Mouse (Mus musculus) neural tube, embryonic 13.5 days (tissue): ENCODE data around the gene Prok2. TPM values are rescaled to one million over a fixed set of nuclear protein-coding genes. Genes with fewer than 3 reads are reported as not detected.
A peak's percentile ranks its signal among the peaks of the same experiment; 100 is the strongest.

ENCODE experiments used
- ATAC-seq: fragments of 200-750 bp; cut with Nextera tagmentation; 2 replicates; pipeline ENCODE4 v1.8.0; 2017; ENCODE audit warnings: low read depth, mild to moderate bottlenecking, moderate TSS enrichment, moderate library complexity
- H3K27ac ChIP-seq: fragments of 300-500 bp; sonication (generic); replicated peaks from 2 replicates; pipeline ENCODE4 v1.5.1; 2015; ENCODE audit warnings: moderate library complexity, mild to moderate bottlenecking, inconsistent platforms
- H3K27me3 ChIP-seq: fragments of 300-500 bp; sonication (generic); 2 replicates; pipeline ENCODE4 v1.6.1; 2015; ENCODE audit warnings: mild to moderate bottlenecking, inconsistent platforms
- H3K36me3 ChIP-seq: fragments of 300-500 bp; sonication (generic); 2 replicates; pipeline ENCODE4 v1.6.1; 2015; ENCODE audit warnings: mild to moderate bottlenecking, inconsistent platforms
- H3K4me1 ChIP-seq: fragments of 300-500 bp; sonication (generic); replicated peaks from 2 replicates; pipeline ENCODE4 v1.6.1; 2015; ENCODE audit warnings: inconsistent platforms
- H3K4me2 ChIP-seq: fragments of 300-500 bp; sonication (generic); 2 replicates; pipeline ENCODE4 v1.6.1; 2015; ENCODE audit warnings: inconsistent platforms, mild to moderate bottlenecking, moderate library complexity
- H3K4me3 ChIP-seq: fragments of 300-500 bp; sonication (generic); 2 replicates; pipeline ENCODE4 v1.5.1; 2015; ENCODE audit warnings: mild to moderate bottlenecking, inconsistent platforms
- H3K9ac ChIP-seq: fragments of 300-500 bp; sonication (generic); 2 replicates; pipeline ENCODE4 v1.6.1; 2015; ENCODE audit warnings: moderate library complexity, mild to moderate bottlenecking, inconsistent platforms
- H3K9me3 ChIP-seq: fragments of 300-500 bp; sonication (generic); 2 replicates; pipeline ENCODE4 v1.6.1; 2016; ENCODE audit warnings: inconsistent platforms
- WGBS: fragments of 180-500 bp; shearing (Covaris S2); methylation state at CpG from one replicate; pipeline ENCODE4 v1.1.7; 2015; 5-methylcytosine and 5-hydroxymethylcytosine counted together
- polyA plus RNA-seq: library from polyadenylated mRNA; unstranded; fragments of >200 nt; fragmentation: Nextera tagmentation; extraction: Ambion mirVana; gene quantifications from 2 replicates; pipeline ENCODE4 v1.2.1, GENCODE M21; 2015

The Prok2 gene
- polyA plus RNA-seq, result not detected in 2 replicates

- peaks cover 84% of the 10 kb centered on the region for H3K27me3 ChIP-seq
Observed at GRCm38 (mm10) chr6:99725971-99726561, at the start of gene Prok2. Gene Prok2, minus strand, starts transcription at chr6:99726392.

DNA sequence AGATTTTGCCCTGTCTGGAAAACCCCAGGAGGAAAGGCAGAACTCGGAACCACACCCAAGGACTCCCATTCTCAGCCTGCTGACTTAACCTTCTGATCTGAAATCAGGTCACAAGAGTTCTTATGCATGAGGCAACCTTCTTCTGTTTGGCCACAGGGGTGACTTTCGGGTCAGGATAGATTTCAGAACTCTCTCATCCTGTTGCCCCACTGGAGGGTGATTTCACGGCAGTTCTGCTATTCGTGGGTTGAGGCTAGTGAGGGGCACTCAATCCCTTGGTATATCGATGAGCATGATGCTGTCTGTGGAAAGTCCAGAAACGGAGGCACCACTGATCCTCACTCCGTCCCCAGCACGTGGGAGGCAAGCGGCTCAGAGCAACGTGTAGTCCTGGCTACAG lies 48.5 kb upstream of the Prok2 start:
- peaks cover 10% of the 10 kb centered on the region; the same call in 1 of the 2 replicates for H3K4me1 ChIP-seq

More at GRCm38 (mm10) chr6:99725971-99726561, at the start of gene Prok2:
- peak; percentile 63 for ATAC-seq
- under 1% methylated on average over 61 of the region's 61 CpGs for WGBS
- Histone ChIP-seq H3K9ac (peak within 1 kb of the TSS; percentile 68), H3K4me3 (peak within 1 kb of the TSS; percentile 48), H3K4me2 (peak within 1 kb of the TSS; percentile 96), H3K27ac (no peak within 1 kb of the TSS), H3K4me1 (peaks cover 15% of the 10 kb centered on the region), H3K36me3 (no peaks in the 10 kb centered on the region), H3K9me3 (no peaks in the 10 kb centered on the region)

GRCm38 (mm10) chr6:99768495-99768894 lies 42.3 kb upstream of the Prok2 start:
- Histone ChIP-seq H3K27ac (no peak overlapping the region), H3K36me3 (no peaks in the 10 kb centered on the region), H3K4me3 (no peak overlapping the region), H3K9ac (no peak overlapping the region), H3K9me3 (no peaks in the 10 kb centered on the region), H3K27me3 (peaks cover 20% of the 10 kb centered on the region), H3K4me1 (peaks cover 6% of the 10 kb centered on the region; the same call in 1 of the 2 replicates), H3K4me2 (no peak overlapping the region)
- no peak for ATAC-seq
- WGBS, result 20% methylated on average over 5 of the region's 5 CpGs

More for the DNA sequence above, 48.5 kb upstream of the Prok2 start:
- no peak for ATAC-seq
- Histone ChIP-seq H3K4me2 (no peak overlapping the region), H3K9ac (no peak overlapping the region), H3K9me3 (no peaks in the 10 kb centered on the region), H3K36me3 (no peaks in the 10 kb centered on the region), H3K27me3 (peaks cover 32% of the 10 kb centered on the region), H3K4me3 (no peak overlapping the region), H3K27ac (no peak overlapping the region)
- WGBS, result 82% methylated on average over 10 of the region's 10 CpGs

GRCm38 (mm10) chr6:99764916-99765315 lies 38.7 kb upstream of the Prok2 start:
- H3K4me2 ChIP-seq, result no peak overlapping the region
- peaks cover 10% of the 10 kb centered on the region for H3K27me3 ChIP-seq
- no peaks in the 10 kb centered on the region for H3K9me3 ChIP-seq
- ATAC-seq, result no peak
- H3K9ac ChIP-seq, result no peak overlapping the region
- H3K27ac ChIP-seq, result no peak overlapping the region
- H3K4me3 ChIP-seq, result no peak overlapping the region
- 81% methylated on average over 3 of the region's 3 CpGs for WGBS
- H3K4me1 ChIP-seq, result peaks cover 27% of the 10 kb centered on the region
- no peaks in the 10 kb centered on the region for H3K36me3 ChIP-seq

GRCm38 (mm10) chr6:99762069-99762985 lies 36.1 kb upstream of the Prok2 start:
- H3K9me3 ChIP-seq, result no peaks in the 10 kb centered on the region
- H3K4me3 ChIP-seq, result no peak overlapping the region
- 0 out of 2 replicates have a peak overlapping the region, but pooled peaks have one; percentile 9 for H3K4me2 ChIP-seq
- H3K27ac ChIP-seq, result peak overlapping the region; percentile 55
- H3K27me3 ChIP-seq, result peaks cover 5% of the 10 kb centered on the region; the same call in 1 of the 2 replicates
- no peaks in the 10 kb centered on the region for H3K36me3 ChIP-seq
- no peak overlapping the region for H3K9ac ChIP-seq
- H3K4me1 ChIP-seq, result peaks cover 21% of the 10 kb centered on the region
- WGBS, result 34% methylated on average over 14 of the region's 14 CpGs
- peak; percentile 74 for ATAC-seq

DNA sequence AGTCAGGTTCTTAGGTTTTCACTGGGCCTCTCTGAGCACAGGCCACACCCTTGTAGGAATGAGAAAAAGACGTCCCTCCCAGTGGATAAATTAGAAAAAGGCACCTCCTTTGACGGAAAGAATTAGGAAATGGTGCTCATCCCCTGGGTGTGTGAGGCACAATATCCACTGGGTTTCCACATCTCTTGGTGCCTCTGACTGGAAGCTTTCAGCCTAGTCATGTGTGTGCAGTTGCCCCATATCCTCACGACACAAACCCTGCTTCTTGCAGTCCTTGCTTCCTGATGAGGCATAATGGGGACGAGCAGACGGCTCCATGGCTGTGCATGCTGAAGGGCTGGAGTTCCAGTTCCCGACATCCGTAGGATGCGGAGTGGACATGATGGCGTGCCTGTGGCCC lies 29.9 kb upstream of the Prok2 start:
- Histone ChIP-seq H3K4me2 (no peak overlapping the region), H3K36me3 (no peaks in the 10 kb centered on the region), H3K27me3 (peaks cover 21% of the 10 kb centered on the region), H3K4me1 (peaks cover 1% of the 10 kb centered on the region), H3K4me3 (no peak overlapping the region), H3K9ac (no peak overlapping the region), H3K9me3 (no peaks in the 10 kb centered on the region), H3K27ac (no peak overlapping the region)
- no peak for ATAC-seq
- 83% methylated on average over 9 of the region's 9 CpGs for WGBS

DNA sequence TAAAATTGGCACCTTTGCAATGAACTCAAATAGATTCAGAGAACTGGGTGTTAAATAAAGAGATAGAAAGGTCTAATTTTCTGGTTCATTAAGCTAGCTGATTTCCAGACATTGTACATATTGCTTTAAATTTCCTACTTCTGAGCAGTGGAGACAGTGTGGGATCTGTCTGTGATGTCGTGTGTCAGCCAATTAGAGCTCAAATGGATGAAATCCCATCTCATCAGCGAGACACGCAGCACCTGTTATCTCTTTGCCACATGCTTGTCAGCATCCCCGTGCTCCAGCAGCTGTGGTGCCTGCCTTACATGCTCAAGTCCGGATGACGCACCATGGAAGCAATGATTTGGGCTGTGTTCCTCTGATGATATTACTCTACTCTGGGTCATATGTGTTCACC lies 25.1 kb upstream of the Prok2 start:
- H3K4me2 ChIP-seq, result no peak overlapping the region
- H3K9ac ChIP-seq, result no peak overlapping the region
- H3K4me1 ChIP-seq, result no peaks in the 10 kb centered on the region
- H3K27me3 ChIP-seq, result peaks cover 21% of the 10 kb centered on the region
- H3K4me3 ChIP-seq, result no peak overlapping the region
- WGBS, result 52% methylated on average over 6 of the region's 6 CpGs
- no peak for ATAC-seq
- H3K9me3 ChIP-seq, result no peaks in the 10 kb centered on the region
- no peak overlapping the region for H3K27ac ChIP-seq
- H3K36me3 ChIP-seq, result no peaks in the 10 kb centered on the region

DNA sequence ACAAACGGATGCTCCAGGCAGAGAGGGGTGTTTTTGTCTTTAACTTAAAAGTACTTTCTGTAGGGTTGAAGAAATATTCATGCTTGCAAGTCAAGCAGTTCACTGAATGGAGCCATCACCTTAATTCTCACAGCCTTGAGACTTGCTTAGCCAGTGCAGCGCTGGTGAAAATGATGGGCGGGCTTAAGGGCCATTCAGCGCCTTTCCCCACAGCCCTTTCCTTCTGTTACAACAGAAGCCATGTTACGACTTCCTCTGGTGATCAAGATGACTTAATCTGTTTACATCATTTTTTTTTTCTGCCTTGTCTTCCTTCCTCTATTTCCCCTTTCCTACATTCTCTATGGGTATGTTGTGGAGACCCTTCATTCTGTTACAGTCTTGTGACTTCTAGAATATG lies 20.1 kb upstream of the Prok2 start:
- no peak overlapping the region for H3K4me2 ChIP-seq
- WGBS, result 84% methylated on average over 5 of the region's 5 CpGs
- 0 out of 2 replicates have a peak, but pooled peaks cover 4% of the 10 kb centered on the region for H3K4me1 ChIP-seq
- no peaks in the 10 kb centered on the region for H3K27me3 ChIP-seq
- H3K9me3 ChIP-seq, result no peaks in the 10 kb centered on the region
- H3K36me3 ChIP-seq, result no peaks in the 10 kb centered on the region
- H3K4me3 ChIP-seq, result no peak overlapping the region
- no peak overlapping the region for H3K9ac ChIP-seq
- H3K27ac ChIP-seq, result no peak overlapping the region
- ATAC-seq, result no peak

GRCm38 (mm10) chr6:99742866-99743265 lies 16.7 kb upstream of the Prok2 start:
- H3K4me1 ChIP-seq, result 0 out of 2 replicates have a peak, but pooled peaks cover 4% of the 10 kb centered on the region
- no peak overlapping the region for H3K4me2 ChIP-seq
- H3K27ac ChIP-seq, result no peak overlapping the region
- no peaks in the 10 kb centered on the region for H3K36me3 ChIP-seq
- 76% methylated on average over 3 of the region's 3 CpGs for WGBS
- ATAC-seq, result no peak
- H3K9me3 ChIP-seq, result no peaks in the 10 kb centered on the region
- no peak overlapping the region for H3K4me3 ChIP-seq
- H3K27me3 ChIP-seq, result no peaks in the 10 kb centered on the region
- H3K9ac ChIP-seq, result no peak overlapping the region

- Histone ChIP-seq H3K4me2 (no peak overlapping the region), H3K9ac (no peak overlapping the region), H3K4me3 (no peak overlapping the region), H3K4me1 (no peaks in the 10 kb centered on the region), H3K27me3 (peaks cover 21% of the 10 kb centered on the region), H3K9me3 (no peaks in the 10 kb centered on the region), H3K27ac (no peak overlapping the region), H3K36me3 (no peaks in the 10 kb centered on the region)
- 83% methylated on average over 5 of the region's 5 CpGs for WGBS
- ATAC-seq, result no peak
Observed at GRCm38 (mm10) chr6:99734666-99735065, 8.5 kb upstream of the Prok2 start.

DNA sequence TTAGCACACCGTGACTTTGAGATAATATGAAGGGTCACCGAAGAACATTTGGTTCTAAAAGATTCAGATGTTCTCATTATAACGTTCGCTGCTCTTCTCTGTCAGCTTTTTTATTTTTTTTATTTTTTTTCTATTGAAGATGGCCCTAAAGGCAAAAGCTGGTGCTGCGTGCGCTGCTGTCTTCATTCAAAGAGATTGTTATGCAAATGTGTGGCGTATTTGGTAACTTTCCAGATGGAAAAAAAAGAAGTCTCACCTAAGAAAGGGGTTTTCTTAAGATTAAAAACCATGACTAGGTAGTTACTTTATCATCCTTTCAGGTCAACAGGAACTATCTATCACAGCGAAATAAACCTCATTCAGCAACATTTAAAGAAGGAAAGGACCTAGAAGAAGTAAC lies 6.5 kb upstream of the Prok2 start:
- 54% methylated on average over 8 of the region's 8 CpGs for WGBS
- Histone ChIP-seq H3K9me3 (no peaks in the 10 kb centered on the region), H3K36me3 (no peaks in the 10 kb centered on the region), H3K27me3 (peaks cover 39% of the 10 kb centered on the region), H3K4me1 (no peaks in the 10 kb centered on the region), H3K27ac (no peak overlapping the region), H3K4me2 (no peak overlapping the region), H3K4me3 (no peak overlapping the region), H3K9ac (no peak overlapping the region)
- ATAC-seq, result no peak

DNA sequence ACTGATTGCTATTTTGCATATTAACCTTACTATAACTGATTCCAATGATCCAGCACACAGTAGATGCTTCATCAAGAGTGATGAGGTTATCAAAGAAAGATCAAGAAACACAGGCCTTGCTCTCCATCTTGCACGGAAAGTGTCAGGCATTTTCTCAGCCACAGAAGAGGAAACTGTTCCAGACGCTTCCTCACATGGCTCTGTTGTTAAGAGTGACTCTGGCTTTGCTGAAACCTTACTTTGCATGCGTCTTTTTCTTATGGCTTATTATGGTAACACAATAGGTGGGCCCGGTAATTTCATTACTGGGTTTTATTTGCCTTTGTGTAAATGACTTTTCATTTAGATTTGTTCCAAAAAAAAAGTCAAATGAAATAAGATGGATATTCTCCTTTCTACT lies 5.7 kb upstream of the Prok2 start:
- Histone ChIP-seq H3K27ac (no peak overlapping the region), H3K9ac (no peak overlapping the region), H3K9me3 (no peaks in the 10 kb centered on the region), H3K27me3 (peaks cover 46% of the 10 kb centered on the region), H3K36me3 (no peaks in the 10 kb centered on the region), H3K4me3 (no peak overlapping the region), H3K4me2 (no peak overlapping the region), H3K4me1 (peaks cover under 1% of the 10 kb centered on the region; the same call in 1 of the 2 replicates)
- no peak for ATAC-seq
- 66% methylated on average over 4 of the region's 4 CpGs for WGBS
